Mouse (Mus musculus): Measurements from ENCODE around the gene Chrna3.

The Chrna3 gene

DNA sequence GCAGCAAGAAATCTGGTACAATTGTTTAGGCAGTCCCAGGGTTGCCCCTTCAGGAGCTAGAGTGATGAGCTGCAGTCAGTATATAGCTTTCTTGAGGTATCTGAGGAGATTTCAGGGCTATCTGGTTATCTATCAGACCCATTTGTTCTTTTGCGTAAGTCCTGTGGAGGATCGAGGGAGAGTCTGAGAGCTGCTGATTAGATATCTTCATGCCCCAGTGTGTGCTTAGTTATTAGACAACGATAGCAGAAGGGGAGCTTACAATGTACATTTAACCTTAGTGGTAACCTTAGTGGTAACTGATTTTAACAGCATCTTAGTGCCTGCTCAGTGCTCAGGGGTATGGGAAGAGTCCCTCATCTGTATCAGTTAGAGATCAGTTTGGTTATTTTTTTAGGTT lies 30.7 kb downstream of the Chrna3 start:
- peak; percentile 21 for DNase-seq (ENCODE audit: low read depth)

DNA sequence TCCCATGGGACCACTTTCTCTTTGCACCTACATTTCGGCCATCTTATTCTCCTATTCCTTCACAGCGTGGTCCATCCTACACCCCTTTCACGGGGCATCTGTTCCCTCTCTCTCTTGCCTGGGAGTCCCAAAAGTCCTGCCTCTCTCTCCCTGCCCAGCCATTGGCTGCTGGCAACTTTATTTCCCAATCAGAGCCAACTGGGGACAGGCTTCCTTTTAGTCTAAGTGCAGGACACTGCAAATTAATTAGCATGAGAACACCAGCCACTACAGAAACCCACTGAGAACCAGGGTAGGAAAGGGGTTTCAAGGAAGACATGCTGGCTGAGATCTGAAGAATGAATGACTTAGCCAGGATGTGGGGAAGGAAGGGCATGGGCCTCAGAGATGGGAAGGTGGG lies 32.0 kb downstream of the Chrna3 start:
- DNase-seq (ENCODE audit: low read depth), result no peak

DNA sequence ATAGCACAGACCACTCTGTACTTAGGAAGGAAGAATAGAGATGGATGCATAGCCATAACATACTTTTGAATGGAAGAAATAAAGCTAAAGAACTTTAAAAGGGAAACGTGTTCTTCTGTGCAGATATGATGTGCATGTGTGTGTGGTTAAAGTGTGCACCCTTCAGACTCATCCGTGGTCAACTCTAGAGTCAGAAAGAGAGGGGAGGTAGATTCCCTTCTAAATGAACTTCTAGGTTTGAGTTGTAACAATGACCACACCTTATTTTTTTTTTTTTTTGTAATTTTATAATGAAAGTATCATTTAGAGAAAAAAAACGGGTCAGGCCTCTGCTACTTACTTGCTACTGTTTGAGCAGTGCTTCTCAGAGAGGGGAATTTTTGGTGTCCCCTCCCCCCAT lies 36.0 kb downstream of the Chrna3 start:
- DNase-seq (ENCODE audit: low read depth), result no peak

DNA sequence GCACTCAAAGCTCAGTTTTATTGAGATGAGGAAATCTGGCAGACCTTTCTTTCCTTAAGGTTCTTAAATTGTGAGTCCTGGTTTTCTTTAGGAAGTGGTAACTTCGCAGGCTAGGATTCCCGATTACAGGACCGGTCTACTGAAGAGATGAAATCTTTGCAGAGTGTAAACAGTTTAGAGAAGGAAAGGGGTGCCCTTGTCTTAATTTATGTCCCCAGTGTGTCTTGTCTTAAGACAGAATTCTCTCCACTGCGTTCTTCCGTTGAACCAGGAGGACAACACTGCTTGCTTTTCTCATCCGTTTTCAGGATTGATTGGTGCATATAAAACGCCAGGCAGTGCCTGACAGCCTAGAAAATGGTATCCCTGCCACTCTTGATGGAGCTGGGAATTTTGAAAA lies 44.0 kb downstream of the Chrna3 start:
- no peak for DNase-seq (ENCODE audit: low read depth)

DNA sequence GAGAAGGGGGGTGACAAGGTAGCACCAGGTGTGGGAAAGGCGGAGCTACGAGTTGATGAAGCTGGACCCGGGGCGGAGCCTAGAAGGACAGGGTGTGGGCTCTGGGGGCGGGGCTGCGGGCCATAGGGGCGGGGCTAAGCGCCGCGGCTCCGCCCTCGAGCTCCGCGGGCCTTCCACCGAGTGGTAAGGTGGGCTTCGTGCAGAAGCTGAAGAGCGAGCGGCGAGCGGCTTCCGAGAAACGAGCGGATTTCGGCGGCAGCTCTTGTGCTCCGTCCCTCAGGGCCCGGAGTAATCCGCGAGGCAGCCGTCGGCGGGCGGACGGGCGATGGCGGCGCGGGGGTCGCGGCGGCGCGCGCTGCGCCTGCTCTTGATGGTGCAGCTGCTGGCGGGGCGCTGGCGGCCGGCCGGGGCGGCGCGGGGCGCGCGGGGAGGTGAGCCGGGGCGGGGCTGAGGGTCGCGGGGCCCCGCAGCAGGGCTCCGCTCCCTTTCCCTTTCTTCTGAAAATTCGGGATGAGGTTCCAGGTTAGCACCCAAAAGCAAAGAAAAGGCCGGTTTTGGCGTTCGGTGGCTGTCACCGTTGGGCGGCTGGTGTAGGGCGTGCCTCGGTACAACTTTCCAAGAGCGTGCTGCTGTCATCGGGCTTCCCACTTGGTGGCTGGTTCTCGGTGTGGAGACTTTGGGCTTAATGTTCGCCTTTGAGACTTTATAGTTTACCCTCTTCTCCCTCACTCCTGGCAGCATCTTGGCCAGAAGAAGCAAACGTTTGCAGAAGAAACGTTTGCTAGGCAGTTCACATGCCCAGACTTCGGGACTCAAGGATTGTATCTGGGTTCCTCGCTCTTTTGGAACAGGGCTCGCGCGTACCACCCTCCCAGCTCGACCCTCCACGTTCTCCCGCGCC lies 44.8 kb downstream of the Chrna3 start:
- DNase-seq (ENCODE audit: low read depth), result no peak

DNA sequence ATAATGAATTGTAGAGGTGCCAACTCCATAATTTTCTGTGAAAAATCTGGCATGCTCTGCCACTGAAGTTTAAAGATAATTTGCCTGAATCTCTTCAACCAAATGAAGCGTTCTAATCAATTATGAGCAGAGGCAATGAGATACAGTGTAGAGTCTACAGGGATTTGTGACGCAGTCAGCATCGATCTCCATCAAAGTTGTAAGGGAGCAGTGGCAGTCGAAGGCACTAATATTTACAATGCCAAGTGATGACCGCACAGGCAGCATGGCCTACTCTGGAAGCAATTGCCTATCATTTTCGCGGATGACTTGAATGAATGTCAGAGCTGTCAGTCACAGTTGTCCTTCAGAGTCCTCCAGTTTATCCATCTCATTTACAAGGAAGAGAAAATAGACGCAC lies 45.7 kb downstream of the Chrna3 start, which contains the start of gene Chrna5:
Gene Chrna5 (plus strand): TSS at position 207 of the 400 bp plus-strand sequence.
- no peak for DNase-seq (ENCODE audit: low read depth)

DNA sequence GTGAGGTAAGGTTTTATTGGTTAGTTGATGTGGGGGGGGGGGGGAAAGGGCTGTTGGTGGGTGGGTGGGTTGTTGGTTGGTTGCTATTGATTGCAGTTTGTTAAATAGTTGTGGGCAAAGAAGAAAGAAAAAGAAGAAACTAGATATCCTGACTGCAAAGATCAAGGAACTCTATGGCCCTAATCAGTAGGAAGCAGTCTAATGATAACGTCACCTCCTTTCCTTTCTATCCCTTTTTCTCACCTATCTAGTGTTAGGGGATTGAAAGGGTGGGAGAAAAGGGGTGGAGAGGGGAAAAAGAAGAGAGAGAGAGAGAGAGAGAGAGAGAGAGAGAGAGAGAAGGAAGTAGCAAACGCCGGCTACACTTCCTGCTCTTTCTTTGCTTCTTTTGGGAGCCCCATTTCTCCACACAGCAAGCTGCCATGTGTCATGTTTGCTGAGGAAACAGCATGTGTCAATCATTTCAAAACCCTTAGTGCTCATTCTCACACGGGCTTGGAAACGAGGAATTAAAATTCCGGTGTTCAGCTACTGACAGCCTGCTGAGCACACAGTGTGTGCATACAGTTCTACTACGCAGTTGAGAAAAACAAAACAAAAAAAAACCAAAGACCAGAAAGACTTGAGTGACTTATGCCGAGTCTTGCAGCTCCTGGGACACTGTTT lies 56.3 kb downstream of the Chrna3 start:
- DNase-seq (ENCODE audit: low read depth), result peak; percentile 15

DNA sequence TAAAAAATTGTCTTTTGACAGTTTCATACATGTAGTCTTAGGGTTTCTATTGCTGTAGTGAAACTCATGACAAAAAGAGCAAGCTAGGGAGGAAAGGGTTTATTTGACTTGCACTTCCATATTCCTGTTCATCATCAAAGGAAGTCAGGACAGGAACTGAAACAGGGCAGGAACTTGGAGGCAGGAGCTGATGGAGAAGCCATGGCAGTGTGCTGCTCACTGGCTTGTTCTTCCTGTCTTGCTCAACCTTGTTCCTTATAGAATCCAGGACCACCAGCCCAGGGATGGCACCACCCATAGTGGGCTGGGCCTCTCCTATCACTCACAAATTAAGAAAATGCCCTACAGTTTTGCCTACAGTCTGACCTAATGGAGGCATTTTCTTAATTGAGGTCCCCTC lies 62.7 kb downstream of the Chrna3 start:
- DNase-seq (ENCODE audit: low read depth), result no peak

DNA sequence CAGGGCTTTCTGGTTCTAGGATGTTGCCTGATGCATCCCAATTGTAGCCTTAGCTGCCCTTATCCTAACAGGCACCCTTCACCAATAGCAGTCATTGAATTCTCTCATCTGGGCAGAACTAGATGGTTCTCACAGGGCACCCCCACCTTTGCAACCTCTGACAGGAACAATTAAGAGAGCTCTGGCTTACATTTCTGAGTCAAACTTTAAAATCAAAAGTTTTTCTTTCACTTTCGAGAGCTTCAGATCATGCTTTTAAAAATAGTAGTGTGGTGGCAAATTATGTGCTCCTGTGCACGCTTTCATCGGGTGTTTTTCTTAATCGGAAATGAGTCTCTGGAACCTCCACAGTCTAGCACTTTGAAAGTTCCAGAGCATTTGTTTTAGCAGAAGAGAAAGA lies 65.3 kb downstream of the Chrna3 start:
- no peak for DNase-seq (ENCODE audit: low read depth)

Data from 416B (cell line).